Mouse (Mus musculus) kidney, postnatal 10 days (tissue): ENCODE results near the gene Sh3d19.

Experiments
- DNase-seq: peaks from one replicate; pipeline ENCODE4 v3.0.0; 2021; ENCODE audit warnings: mixed read lengths

Sh3d19 gene

DNA sequence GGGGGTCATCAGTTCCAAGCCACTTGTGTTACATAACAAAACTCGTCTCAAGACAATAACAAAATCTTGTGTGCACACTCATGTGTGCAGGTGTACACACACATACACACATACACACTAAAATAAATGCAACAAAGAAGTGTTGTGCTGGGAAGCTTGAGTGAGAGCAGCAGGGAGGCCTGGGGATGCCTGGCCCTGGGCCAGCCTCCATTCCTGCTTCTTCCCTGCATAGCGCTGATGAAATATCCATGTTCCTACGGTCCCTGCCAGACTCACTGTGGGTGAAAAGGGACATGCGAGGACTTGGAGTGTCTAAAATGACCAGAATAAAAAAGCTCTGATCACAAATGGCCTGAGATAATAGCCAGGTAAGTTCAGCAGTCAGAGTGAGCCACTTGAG, 59.7 kb downstream of the Sh3d19 start:
- peak; percentile 33 for DNase-seq

DNA sequence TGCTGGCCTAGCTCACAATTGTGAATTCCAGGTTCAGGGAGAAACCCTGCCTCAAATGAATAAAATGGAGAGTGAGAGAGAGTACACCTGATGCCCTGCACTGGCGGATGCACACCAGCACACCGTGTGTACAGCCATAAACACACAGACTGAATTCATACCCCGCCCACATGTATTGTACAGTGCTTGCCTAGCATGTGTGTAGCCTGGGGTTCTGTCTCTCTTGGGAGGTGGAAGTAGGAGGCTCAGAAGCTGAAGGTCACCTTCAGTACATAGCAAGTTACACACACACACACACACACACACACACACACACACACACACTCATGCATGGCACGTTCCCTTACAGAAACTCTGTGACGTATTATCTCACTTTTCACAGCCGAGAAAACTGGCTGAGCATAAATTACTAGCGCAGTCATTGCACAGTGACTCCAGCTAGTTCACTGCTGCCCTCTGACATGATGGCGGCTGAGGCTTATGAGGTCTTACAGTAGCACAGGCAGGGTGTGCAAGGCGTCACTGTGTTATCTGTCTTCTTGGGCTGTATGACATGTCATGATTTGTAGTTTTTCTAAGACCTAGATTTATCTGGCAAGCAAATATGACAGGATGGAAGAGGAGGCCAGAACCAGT, 62.7 kb downstream of the Sh3d19 start:
- no peak for DNase-seq

DNA sequence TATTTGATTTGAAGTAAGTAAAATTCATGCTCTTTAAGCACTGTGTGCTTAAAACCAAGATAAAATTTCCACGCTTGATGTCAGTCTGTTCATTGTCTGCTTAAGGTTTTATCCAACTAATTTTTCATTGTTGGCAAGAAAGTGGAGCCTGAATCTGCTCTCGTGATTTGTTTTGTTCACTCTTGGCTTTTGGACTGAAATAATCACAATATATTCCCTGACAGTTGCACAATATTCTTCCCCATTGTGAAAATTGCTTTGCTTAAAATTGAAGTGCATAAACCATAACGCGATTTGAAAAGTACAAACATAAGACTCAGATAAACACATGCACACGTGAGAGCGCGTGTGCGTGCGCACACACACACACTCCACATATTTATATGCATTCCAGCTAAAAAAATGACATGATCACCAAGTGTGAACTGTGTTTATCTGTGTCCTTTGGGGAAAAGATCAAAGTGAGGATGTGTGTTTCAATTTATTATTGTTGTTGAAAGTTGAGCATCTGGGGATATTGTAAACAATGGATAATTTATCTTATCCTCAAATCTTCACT, 67.1 kb downstream of the Sh3d19 start:
- DNase-seq = no peak

DNA sequence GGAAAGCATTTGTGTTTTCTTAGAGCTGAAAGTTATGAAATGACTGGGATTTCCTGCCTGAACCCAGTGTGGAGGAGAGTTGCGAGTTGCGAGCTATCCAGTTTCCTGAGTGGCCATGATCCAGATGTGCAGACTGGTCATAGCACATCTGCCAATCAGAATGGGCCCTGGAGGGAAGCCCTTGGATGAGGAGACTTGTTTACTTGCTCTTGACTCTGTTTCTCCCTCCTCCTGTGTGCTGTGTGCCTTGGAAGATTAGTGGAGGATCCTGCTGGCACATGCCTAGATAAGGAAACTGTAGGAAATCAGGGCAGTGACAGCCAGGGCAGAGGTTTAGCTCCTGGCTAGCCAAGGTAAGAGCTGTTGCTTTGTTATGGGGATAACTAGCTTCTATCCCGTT, 67.7 kb downstream of the Sh3d19 start:
- DNase-seq = peak; percentile 59

DNA sequence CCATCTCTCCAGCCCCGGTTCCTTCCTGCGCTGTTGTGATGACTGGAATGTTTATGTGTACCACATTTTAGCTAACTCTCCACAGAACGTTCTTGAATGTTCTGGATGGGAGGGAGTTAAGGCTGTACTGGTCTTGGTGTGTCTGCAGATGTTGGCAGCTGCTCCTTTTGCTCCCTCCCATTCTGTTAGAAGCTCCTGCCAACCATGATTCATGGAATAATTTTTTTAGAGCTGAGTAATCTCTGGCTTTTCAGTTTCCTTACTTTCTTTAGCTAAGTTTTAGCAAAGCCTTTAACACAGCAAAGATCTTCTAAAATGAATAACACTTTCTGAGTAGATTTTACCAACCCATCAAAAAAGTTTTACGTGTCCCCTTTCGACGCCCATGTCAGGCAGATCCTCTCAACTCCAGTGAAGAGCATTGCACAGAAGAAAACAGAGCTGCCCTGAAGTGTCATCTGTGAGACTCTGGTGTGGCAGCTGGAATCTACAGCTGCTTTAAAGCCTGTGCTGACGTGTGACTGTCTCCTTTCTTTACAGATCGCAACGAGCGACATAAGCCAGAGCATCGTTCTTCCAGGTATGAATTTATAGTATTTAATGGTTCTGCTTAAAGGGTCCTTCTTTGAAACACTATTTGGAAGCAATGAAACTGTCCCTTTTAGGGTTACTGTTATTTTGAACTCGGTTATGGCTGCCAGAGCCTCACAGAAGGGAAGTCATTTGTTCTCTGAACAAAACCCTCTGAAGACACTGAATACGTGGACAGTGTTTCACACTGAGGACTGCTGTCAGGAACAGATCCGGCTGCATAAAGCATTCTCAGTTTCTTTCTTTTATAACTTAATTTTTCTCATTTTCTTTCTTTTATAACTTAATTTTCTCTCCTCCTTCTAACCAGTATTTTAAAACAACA, 69.6 kb downstream of the Sh3d19 start:
- DNase-seq = peak; percentile 48

DNA sequence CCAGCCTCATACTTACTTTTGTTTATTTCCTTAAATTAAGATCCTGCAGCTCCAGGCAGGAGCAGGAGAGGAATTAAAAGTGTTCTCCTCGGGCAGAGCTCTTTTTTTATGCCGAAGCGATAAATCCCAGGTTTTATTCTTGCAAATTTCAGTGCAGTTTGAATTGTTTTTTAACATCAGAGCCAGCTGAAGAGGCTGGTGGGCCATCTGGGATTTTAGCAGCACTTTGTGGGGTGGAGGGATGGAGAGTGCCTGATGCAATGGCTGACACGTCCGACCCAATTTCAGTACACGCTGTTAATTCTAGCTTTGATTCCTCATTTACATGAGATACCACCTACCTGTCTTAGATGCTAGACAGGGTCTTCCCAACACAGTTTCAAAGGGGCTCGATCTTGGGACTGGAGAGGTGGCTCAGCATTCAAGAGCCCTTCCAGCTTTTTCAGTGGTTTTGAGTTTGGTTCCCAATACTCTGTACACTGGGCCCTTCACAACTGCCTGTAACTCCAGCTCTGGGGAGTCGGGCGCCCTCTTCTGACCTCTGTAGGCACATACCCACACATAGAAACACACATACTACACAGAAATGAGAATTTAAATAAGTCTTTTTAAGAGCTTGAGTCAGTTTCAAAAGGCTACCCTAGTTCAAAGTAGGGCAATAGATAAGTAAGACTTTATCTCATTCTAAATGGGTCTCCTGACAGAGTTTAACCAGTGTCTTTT, 76.9 kb downstream of the Sh3d19 start:
- DNase-seq = no peak

DNA sequence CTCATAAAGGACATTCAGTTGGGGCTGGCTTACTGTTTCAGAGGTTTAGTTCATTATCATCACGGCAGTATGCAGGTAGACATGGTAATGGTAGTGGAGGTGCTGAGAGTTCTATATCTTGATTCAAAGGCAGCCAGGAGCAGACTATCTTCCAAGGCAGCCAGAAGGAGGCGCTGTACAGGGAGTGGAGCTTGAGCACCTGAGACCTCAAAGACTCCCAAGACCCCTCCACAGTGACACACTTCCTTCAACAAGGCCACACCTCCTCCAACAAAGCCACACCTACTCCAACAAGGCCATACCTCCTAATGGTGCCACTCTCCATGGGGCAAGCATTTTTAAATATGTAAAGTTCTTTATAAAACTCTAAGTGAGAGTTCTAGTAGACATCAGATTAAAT, 78.1 kb downstream of the Sh3d19 start:
- DNase-seq = no peak

DNA sequence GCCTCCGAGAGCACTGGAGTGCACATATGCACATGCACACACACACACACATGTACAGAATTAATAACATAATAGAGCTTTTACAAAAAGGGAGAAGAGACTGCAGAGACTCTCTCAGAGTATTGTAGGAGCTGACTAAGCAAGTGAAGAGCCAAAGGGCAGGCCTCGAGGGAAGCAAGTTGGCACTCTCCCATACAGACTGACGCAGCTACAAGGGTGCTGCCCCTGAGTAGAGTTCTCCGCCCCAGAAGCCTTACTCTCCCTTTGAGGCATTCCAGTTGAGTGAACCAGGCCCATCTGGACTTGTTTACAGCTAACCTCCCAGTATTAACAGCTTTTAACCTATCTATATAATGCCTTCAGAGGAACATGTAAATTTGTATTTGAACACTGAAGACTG, 85.8 kb downstream of the Sh3d19 start:
- peak; percentile 82 for DNase-seq

DNA sequence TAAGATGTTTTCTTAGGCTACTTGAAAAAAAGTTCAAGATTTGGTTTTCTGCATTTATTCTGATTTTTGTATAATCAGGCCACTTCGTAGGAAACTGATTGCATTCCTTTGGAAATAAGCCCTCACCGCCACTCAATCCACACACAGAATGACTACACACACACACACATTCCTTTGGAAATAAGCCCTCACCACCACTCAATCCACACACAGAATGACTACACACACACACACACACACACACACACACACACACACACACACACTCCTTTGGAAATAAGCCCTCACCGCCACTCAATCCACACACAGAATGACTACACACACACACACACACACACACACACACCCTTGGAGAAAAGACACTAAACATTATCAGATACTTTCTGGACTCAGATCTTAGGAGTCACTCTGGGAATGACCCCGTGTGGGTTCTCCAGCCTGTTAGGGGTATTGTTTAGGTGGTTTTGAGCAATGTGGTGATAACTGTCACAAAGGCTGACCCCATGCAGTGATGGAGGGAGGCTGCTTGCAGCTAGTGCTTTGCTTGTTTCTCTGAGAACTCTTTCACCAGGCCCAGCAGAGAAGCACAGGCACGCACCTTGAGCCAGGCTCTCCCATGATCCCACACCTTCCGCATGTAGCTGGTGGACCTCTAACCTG, 86.7 kb downstream of the Sh3d19 start:
- no peak for DNase-seq

DNA sequence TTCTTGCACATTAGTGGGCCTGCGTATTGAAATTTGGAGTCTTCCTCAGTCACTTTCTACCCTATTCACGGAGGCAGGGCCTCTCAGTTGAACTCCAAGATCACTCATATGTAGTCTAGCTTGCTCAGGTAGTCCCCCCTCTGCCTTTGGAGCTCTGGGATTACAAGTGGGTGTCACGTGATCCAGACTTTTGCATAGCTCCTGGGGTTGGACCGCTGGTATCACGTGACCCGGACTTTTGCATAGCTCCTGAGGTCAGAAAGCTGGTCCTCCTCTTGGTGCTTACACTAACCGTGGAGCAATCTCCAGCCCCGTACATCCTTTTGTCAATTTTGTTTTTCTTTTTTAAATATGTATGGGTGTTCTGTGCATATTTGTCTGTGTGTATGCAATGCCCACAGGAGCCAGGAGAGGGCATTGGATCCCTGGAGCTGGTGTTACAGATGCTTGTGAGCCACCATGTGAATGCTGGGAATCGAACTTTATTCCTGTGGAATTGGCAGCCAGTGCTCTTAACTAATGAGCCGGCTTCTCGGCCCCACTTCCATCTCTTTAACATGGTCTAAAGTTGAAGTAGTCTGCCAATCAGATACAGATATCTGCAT, 98.8 kb downstream of the Sh3d19 start:
- no peak for DNase-seq

DNA sequence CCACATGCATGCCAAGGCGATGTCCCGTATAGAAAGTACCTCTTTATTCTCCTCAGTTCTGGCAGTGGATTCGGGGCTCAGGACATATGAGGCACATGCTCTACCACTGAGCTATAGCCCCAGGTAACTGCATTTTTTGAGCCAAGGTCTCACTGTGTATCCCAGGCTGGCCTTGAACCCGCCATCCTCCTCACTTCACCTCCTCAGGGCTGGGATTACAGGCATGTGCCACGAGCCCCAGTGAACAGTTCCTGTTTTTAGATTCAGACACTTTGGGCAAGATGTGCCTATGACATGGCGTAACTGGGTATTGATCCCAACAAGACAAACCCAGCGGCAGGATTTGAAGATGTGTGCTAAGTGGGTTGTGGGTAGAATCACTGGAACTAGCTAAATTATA, 99.9 kb downstream of the Sh3d19 start:
- DNase-seq = no peak

DNA sequence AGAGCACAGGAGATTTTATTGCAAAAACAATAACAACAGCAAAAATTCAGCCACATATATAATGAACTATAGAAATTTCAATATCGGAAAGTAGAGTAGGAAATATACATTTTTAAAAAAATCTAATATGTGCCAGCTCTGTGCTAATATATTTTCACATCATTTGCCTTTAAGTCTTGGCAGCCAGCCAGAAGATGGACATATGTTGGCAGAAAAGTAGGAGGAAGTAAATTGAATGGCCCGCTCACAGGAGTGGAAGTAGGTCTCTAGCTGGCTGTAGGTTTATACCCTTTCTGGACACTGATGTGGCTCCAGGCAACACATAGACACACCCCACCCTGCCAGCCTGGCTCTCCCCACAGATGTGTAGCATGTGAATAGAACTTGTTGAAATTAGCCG, 101.2 kb downstream of the Sh3d19 start:
- no peak for DNase-seq

DNA sequence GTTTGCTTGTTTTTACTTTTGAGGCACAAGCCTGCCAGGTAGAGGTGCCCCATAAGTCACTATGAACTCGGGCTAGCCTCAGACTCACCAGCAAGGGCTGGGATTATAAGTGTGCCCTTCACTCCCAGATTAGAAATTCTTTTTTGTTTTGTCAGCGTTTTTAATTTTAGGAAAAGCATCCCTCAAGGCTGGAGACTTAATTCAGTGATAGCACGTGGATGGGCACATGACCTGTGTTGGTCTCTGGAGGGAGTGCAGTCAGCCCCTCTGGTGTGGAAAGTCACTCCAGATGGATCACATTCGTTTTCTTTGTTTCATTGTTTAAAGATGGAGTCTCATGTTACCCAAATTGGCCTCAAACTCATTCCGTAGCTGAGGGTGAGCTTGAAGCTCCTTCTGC, 102.0 kb downstream of the Sh3d19 start:
- no peak for DNase-seq

DNA sequence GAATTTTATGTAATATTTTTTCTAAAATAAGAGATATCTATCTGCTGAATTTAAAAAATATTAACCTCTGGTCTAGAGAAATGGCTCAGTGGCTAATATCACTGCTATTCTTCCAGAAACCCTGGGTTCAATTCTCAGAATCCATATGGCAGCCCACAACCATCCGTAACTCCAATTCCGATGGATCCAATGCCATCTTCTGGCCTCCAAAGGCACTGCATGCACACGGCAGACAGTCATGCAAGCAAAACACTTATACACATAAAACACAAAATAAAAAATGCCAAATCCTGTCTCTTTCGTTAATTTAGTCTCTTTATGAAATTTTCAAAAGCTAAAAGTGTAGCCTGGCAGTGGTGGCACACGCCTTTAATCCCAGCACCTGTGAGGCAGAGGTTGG, 104.7 kb downstream of the Sh3d19 start:
- DNase-seq = no peak

DNA sequence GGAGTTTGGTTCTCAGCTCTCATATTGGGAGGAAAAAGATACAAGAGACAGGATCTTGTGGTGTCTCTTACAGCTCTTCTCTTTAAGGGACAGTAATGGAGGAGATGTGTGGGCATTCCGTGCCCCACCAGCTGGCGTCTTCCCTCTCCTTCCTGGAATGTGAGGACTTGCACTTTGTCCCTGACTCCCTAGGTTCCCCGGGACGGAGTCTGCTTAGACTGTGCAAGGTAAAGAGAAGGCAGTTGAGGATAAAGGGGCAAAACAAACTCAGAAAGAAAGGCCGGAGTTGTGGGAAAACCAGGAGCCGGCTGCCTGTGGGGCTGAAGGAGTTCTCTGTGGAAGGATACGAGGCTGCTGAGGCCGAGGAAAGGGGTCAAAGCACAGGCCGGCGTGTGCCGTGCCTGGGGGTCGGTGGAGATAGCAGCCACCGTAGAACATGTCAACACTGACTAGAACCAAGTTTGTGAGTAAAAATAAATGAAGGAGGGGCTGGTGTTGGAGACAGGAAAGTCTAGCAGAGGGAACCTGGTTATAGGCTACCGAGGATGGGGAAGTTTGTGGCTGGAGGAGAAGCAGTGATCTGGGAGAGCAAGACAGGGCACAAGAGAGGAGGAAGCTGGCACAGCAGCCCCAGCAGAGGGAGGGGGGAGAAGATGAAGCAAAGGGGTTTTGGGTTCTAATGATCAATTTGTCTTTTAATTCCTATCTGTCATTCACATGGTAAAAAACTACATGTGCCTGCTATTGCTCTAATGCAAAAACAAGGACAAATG, 105.8 kb downstream of the Sh3d19 start:
- peak; percentile 37 for DNase-seq

DNA sequence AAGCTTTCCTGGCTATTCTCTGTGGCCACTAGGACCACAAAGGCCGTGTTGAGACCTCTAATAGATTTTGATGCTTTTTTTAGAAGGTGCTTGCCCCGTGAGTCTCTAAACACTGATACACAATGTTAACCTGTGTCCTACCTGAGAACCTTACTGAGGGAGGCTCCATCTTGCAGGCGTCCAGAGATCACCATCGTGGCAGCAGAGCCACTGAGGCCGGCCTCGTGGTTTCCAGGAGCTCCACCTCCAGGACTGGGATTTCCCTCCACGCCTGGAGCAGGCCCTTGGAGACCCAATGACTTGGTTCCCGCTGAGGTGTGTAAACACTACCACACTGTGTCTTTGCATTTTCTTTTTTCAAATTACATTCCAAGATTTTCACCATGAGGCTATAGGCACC, 112.1 kb downstream of the Sh3d19 start:
- DNase-seq = no peak

DNA sequence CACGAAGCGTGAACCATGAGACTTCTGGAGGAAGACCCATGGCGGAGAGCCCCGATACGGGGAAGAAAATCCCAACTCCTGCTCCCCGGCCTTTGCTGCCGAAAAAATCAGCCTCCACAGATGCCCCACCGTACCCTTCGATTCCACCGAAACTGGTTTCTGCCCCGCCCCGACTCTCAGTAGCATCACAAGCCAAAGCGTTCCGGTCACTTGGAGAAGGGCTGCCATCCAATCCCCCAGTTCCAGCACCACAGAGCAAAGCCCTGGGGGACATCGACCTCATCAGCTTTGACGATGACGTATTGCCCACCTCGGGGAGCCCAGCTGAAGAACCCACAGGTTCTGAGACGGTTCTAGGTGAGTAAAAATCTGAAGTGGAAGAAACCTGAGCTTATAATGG, 114.1 kb downstream of the Sh3d19 start:
- DNase-seq = no peak

DNA sequence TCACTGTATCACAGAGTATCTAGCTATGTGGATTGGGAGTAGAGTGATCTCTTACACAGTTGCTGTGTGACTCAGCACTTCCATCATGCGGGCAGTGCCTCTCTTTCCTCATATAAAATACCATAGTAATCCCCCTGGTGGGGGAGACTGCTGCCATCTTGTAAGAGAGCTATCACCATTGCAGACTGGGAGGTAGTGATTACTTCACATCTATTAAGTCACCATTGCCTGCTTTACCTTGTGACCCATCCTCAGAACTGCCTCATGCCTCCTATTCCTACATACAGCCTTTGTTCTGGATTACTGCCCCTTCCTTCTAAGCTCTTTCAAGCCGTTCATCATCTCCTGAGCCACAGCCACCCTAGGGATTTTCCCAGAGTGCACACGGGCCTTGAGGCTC, 117.0 kb downstream of the Sh3d19 start:
- DNase-seq = no peak

DNA sequence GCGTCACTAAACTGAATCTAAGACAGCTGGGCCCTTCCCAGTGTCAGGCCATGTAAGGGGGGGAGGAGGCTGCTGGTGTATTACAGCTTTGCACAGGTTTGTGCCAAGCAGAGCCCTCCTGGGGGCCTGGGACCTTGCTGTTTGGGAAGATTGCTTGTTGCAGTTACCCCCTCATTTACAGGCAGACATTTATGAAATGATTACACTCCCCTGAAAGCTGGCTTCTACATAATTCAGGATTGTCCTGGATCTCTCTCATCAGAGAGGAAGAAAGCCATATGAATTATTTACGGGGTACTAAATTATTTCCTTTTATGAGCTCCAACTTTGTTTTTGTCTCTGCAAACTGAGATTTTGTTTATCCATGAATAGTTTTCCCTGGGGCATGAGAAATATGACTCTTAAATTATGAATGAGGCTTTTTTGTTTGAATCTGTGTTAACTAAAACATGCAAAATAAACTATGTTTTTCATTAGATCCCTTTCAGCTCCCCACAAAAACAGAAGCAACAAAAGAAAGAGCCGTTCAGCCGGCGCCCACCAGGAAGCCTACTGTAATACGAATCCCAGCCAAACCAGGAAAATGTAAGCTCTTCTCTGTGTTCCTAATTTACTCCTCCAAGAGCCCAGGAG, 122.4 kb downstream of the Sh3d19 start:
- DNase-seq = peak; percentile 33

DNA sequence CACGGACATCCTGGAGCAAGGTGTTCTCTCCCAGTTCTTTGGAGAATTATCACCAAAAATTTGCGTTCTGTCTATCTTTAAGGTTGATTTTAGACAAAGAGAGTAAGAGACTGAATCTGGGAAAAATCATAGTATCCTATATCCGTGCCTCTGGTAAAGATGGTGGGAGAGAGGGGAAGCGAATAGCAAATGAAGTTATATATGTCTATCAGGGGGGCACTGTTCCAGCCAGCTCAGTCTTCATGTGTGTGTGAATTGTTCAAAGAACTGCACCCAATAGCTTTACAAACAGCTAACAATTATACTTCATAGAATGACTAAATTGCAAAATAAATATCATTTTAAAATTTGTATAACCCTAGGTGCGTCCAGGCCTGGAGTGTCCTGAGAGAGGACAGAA, 123.0 kb downstream of the Sh3d19 start:
- no peak for DNase-seq

DNA sequence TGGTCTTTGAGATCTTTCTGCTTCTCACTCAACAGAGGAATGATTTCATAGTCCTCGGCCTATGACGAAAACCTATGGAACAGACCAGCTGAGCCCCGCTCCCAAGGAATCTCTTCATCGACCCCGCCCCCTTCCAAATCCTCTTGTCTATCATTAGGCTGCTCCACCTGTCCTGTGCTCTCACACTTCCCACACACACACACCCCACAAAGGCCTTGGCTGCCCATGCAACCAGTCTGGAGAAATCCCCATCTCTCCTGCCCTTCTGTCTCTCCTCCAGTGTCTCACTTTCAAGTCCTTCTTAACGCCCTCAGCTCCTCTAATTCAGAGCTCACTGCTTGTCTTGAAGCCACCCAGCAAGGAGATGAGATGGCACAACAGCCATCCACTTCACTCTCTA, 131.0 kb downstream of the Sh3d19 start:
- DNase-seq = peak; percentile 8
